Mouse (Mus musculus): ENCODE data around the gene Smarcd2.
"Not testable (repeated sequence)": the region's sequence is repeated elsewhere in the genome, so short reads cannot be mapped to it uniquely, and the experiment has no call there.

Smarcd2 gene

DNA sequence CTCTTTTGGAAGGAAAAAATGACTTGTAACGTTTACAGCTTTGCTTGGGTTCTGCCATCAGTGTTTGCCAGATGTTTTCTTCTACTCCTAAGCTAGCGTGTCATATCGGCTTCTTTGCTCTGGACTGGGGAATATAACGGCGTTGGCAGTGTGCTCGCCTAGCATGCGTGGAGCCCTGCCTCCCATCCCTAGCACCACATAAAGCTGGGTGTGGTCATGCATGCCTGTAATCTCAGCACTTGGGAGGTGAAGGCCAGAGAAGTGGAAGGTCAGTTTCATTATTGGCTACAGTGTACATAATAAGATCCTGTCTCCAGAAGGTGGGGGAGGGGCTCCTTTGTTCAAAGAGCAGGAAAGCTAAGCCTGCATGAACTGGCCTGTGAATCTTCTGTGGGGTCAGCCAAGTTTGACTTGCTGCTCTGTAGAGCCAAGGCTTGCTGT lies 2.2 kb upstream of the Smarcd2 start:
- DNase-seq: peak; percentile 36 to 64

- no peak for DNase-seq
These were observed 1.6 kb upstream of the Smarcd2 start for GRCm38 (mm10) chr11:106274374-106274773.

- DNase-seq: no peak
These were observed 1.0 kb upstream of the Smarcd2 start for GRCm38 (mm10) chr11:106273811-106274210.

- peak in 1 of 2 experiments; percentile 34 for DNase-seq
These were observed 526 bp upstream of the Smarcd2 start for GRCm38 (mm10) chr11:106273311-106273684.

- DNase-seq: peak; percentile 40 to 53
These were observed 753 bp downstream of the Smarcd2 start for GRCm38 (mm10) chr11:106271794-106272643.

DNA sequence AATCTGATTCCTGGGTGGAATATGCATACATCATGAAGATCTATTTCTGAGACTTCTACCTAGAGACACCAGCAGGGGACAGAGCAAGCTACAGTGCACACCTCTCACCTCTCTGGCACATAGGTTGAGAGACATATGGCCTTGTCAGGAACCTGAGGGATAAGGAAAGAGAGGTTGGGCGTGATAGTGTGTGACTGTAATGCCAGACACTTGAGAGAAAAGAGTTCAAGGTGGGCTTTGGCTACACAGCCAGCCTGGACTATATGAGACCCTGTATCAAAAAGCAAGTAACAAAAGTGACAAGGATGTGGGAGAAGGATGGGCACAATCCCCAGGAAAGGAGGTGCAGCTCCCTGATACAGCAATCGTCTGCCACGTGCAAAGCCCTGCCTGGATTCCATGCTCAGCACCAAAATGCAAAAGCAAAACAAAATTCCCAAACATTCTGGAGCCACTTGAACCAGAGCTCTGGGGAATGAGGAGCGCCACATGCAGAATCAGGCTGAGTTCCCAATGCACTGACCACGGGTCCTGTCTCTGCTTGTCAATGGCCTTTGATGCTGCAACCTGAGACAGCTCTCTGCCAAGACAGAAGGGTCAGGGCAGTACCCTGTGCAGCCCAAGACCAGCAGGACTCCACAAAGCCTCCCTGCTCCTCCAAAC lies 1.5 kb downstream of the Smarcd2 start:
- peak; percentile 24 to 37 for DNase-seq

DNA sequence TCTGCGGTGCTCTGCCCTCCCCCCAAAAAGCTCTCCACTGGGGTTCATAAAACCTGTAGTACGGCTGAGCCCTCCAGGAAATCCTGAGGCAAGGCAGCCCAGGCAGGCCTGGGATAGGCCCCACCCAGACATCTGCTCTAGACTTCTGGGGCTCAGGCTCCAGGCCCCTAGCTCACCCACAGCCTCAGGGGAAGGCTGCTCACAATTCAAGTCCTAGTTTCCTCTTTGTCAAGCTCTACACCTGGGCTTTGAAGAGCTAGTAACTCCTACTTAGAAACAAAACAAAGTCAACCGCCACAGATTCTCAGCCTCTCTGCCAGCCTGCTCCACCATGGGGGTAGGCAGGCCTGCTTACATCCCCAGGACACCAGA lies 3.7 kb downstream of the Smarcd2 start:
- DNase-seq: peak; percentile 19 to 36

DNA sequence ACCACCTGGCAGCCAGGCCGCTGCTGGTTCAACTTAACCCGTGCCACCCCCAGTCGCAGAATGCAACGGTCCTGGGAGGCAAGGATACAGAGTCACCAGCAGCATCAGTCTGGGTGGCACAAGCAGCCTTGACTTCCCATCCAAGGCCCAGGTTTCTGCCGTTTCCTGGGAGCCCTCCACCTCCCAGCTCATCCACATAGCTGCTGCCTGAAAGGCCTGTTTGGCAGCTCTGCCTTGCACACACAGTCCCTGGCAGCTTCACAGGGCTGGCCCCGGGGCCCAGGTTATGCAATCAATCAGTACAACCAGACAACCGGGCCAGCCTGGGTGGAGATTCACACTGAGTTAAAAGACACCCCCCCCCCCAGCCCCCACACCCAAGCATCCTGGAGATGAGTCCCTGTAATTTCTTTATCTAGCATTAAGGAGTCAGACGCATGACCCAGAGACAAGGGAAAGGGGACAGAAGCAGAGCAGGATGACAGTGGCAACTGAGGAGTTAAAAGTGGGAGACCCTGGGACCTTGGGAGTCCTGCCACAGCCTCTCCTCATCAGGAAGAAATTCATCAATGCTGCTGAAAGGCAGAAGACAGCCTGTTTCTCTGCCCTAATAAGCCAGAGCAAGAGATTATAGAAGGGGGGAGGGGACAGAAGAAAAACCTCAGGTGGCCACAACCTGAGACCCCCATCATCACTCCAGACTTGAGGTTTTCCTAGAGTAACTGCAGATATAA lies 4.3 kb downstream of the Smarcd2 start:
- DNase-seq: peak; percentile 87 to 92

DNA sequence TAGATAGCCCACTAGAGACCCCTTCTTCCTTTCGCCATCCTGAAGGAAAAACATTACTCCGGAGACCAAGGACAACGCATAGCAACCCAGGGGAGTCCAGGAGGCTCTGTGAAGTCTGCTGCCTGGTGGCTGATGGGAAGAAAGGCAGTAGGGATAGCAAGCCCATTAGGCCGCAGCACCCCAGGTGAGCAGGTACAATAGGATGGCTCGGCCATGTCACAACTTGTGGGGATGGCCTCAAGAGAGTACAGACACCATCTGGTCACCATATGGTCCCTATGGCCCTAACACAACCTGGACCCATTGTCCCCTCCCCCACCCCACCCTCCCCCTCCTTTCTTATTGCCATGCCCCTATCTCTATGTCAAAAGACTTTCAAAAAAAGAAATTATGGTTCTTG lies 4.9 kb downstream of the Smarcd2 start:
- no peak for DNase-seq

GRCm38 (mm10) chr11:106267311-106267852 lies 5.4 kb downstream of the Smarcd2 start:
- DNase-seq: peak; percentile 80 to 88

GRCm38 (mm10) chr11:106266431-106266830 lies 6.3 kb downstream of the Smarcd2 start:
- DNase-seq: no peak

DNA sequence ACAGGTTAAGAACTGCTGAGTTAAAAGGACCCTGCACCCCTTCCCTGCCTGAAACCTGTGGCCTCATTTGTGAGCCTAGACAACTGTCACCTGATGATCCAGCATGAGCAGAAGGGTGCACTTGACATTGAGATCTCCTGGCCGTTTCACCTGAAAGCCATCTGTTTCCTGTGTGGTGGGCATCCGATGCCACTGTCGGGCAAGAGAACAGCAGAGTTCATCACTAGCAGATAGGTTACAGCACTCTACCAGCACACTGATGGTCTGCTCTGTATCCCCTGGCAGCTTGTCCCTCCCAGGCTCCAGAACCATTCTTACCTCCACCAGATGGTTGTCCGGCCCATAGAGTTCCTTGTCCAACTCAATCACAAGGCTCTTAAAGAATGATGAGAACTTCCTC lies 7.2 kb downstream of the Smarcd2 start:
- DNase-seq: no peak

DNA sequence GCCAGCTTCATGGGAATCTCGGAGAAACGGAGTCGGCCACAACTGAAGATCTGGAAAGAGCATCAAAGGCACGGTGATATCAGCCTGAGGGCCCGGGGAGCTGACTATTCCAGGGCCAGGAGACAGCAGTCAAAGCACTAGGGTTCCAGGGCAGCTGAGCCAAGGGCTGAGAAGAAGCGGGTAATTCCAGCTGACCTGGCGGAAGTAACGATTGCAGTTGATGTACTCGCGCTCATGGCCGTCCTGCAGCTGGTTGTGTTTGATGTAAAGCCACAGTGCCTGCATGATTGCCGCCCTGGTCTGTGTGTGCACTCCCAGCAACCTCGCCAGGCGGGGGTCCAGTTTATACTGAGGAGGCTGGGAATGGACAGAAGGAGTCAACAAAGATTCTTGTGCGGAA lies 7.8 kb downstream of the Smarcd2 start:
- no peak for DNase-seq

DNA sequence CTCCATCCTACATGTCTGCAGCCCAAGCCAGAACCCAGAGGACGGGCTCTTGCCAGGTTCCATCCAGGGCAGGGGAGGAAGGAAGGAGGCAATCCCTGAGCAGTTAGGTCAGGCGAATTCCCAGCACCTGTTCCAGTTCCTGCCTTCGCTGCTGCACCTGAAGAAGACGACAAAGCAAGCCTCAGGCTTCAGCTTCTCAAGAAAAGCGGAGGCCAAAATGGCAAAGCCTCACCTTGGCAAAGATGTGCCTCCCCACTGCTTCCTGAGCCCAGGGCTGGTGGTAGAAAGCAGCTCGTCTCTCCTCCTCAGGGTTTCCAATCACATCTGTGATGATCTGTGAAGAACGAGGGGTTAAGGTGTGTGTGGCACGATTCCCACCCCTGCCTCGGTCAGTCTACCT lies 8.8 kb downstream of the Smarcd2 start:
- no peak for DNase-seq

DNA sequence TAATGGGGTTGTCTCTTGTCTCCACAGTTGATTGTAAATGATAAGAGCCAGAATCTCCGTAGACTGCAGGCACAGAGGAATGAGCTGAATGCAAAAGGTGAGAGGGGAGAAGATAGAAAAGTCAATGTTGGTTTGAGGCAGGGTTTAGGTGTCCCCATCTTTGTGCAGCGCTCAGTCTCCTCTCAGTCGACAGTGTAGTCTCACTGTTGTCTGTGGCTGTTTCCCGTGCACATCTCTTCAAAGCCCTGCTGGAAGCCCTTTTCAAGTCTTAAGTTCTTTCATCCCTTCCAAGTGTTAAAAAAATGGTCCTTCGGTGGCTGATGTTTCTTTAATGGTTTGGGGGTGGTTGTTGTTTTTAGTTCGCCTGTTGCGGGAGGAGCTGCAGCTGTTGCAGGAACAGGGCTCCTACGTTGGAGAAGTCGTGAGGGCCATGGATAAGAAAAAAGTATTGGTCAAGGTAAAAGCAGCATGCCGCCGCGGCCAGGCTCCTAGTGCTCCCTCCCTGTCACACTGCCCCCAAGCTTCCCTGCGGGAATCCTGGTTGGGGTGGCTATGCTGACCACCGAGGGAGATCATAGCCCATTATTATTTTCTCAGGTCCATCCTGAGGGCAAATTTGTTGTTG lies 11.8 kb downstream of the Smarcd2 start:
- no peak for DNase-seq

DNA sequence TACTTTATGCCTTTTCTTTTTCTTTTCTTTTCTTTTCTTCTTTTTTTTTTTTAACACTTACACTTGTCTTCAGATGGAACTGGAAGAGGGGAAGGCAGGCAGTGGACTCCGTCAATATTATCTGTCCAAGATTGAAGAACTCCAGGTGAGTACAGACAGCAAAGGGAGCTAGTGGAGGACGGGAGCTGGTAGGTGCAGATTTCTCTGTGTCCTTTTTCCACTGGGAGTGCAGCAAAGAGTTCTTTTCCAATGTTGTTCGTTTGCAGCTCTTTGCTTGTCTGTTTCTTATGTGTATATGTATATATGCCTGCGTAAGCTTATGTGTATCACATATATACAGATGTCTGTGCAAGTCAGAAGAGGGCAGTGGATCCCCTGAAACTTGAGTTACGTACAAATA lies 16.0 kb downstream of the Smarcd2 start:
- peak in 1 of 2 experiments; percentile 55 for DNase-seq

DNA sequence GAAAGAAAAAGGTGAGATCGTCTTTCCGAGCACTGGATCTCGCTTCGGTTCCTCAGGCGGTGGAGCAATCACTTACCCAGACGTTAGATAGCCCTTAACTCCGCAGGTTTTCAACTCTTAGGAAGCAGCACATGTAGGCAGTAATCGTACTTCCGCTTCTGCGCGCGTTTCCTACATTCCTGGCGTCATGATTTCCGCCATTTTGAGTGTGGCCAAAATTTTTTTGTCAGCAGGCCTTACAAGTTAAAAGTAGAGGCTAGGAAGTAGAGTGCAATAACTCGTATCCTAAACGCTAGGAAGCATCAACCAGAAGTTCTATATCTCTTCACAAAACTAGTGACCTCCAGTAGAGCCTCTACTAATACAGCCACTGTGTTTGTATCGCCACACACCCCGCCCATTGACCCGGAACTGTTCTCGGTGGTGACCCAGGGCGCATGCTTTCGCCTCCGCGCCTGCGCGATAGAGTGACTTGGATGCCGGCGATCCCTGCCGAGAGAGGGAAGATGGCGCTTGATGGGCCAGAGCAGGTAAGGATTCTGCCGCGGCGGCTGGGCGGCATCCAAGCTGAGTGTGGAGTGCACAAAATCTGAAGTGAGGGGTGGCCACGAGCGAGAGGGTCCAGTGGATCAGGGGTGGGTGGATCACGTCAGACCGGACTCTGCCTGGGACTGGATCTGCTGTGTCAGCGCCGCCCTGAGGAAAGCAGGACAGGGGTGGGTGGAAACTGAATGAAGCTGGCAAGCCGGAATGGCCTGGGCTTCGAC lies 16.9 kb downstream of the Smarcd2 start, which contains the start of the genes Ftsj3 and Psmc5:
Ftsj3 (minus strand) TSS at position 395 of the 767 bp plus-strand sequence.
Psmc5 (plus strand) TSS at position 470 of the 767 bp plus-strand sequence.
- DNase-seq: peak; percentile 97 to 98

GRCm38 (mm10) chr11:106255174-106255573 lies 17.6 kb downstream of the Smarcd2 start:
- DNase-seq: no peak

- DNase-seq: no peak
These were observed 18.0 kb downstream of the Smarcd2 start for GRCm38 (mm10) chr11:106254767-106255166.

DNA sequence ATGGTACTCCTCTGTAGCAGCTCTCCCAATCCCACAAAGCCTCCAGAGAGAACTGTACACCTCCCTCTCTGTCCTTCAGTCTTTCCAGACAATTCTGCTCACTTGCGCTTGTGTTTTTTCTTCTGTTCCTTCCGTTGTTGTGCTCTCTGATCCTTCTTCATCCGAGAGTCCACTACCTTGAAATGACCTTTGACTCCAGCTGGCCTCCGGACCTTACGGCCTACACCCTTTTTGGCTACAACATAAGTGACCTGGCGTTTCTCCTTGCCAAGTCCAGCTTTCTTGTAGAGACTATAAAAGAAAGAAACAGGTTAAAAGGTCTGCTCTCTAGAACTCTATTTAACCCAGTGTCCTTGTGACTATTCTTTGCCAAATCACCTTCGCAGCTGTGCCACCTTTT lies 23.4 kb downstream of the Smarcd2 start:
- no peak for DNase-seq

GRCm38 (mm10) chr11:106246834-106247233 lies 25.9 kb downstream of the Smarcd2 start:
- DNase-seq: no peak

DNA sequence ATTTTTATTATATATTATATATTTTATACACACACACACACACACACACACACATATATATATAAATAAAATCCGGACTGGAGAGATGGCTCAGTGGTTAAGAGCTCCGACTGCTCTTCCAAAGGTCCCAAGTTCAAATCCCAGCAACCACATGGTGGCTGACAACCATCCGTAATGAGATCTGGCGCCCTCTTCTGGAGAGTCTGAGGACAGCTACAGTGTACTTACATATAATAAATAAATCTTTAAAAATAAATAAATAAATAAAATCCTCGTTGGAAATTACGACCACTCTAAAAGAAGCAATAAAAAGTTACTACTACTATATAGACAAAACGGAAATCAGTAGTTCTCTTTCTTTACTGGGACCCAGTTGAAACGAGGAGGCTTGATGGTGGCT lies 38.8 kb downstream of the Smarcd2 start:
- DNase-seq: not testable (repeated sequence)
